11 mouse cellular contexts compared by ENCODE assay signal in the genomic region with DNA sequence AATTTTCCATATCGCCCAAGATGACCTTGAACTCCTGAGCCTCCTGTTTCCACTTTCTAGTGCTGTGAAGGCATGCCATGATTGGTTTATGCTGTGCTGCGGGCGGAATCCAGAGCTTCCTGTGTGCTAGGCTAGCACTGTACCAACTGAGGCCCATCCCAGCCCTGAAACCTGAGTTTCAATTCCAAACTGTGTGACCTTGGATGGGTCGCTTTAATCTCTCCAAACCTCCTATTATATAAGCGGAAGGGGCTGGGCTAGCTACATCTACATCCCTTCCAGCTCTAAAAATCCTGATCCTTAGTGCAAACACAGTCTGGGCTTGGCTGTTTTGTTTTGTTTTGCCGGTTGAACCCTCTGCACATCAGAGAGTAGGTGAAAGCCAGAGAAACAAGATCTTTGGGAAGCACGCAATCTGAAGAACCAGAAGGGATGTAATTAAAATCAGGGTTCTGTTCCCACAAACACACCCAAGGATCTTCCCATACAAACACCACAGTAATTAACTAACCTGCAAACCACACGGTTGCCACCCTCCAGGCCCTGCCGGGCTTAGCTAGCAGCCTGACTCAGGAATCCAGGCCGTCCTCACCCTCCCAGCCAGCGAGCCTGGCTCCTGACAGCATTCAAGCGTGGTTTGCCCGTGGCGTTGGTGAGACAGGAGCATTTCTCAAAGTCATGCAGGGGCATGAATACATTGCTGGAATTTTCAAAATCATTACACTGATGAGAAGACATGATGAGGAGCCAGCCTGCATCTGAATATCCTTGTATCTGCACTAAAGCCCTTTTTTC.
DNase-seq lines count a peak whose midpoint lies in the region; ATAC-seq and TF ChIP-seq lines count a peak whose summit lies in the region.
"Had no signal": no experiment of that assay in that cellular context is flagged by ENCODE, and none has a peak within 500 bp of the region (broad histone marks: within the 10 kb centered on the region; RNA-seq: fewer than 3 reads in every experiment).

No protein-coding gene starts in this region.

- 57% methylated on average over 14 of the region's 14 CpGs for WGBS in midbrain, embryonic 12.5 days
- WGBS in midbrain, postnatal 0 days = 60% methylated on average over 14 of the region's 14 CpGs
- WGBS in heart, embryonic 16.5 days = 53% methylated on average over 14 of the region's 14 CpGs
- 52% methylated on average over 14 of the region's 14 CpGs for WGBS in midbrain, embryonic 16.5 days
- WGBS in intestine, postnatal 0 days = 75% methylated on average over 14 of the region's 14 CpGs

- DNase-seq in frontal cortex, postnatal 14 days (ENCODE audit: low spot score in 2 of 2) = no peak
- no peak for DNase-seq in midbrain, postnatal 0 days (ENCODE audit: low spot score)
- no peak for DNase-seq in lung, postnatal 25 days (ENCODE audit: low spot score)
- DNase-seq: cerebellum, adult 8-10 months; right cerebral cortex, postnatal 4 days had no signal

- ATAC-seq in frontal cortex, adult (ENCODE audit: low TSS enrichment) = peak; percentile 52; the same call in 1 of the 2 replicates
- ATAC-seq in midbrain, embryonic 12.5 days (ENCODE audit: low FRiP score, low read depth) = no peak
- no peak for ATAC-seq in midbrain, postnatal 0 days (ENCODE audit: low FRiP score)
- ATAC-seq in heart, embryonic 16.5 days (replicated peaks; ENCODE audit: extremely low read depth, insufficient read depth, low FRiP score) = peak; percentile 57; the same call in 1 of the 2 replicates
- ATAC-seq in midbrain, embryonic 16.5 days = no peak
- ATAC-seq in intestine, postnatal 0 days = no peak

- peaks cover 19% of the 10 kb centered on the region for H3K27me3 ChIP-seq in midbrain, embryonic 12.5 days
- H3K27me3 ChIP-seq in midbrain, postnatal 0 days (ENCODE audit: insufficient read depth, low read length) = no peaks in the 10 kb centered on the region
- no peaks in the 10 kb centered on the region for H3K27me3 ChIP-seq in heart, embryonic 16.5 days (ENCODE audit: control insufficient read depth, insufficient read depth, low read length)
- no peaks in the 10 kb centered on the region for H3K27me3 ChIP-seq in midbrain, embryonic 16.5 days (ENCODE audit: control insufficient read depth, insufficient read depth, low read depth, low read length)
- H3K27me3 ChIP-seq in intestine, postnatal 0 days (replicated peaks; ENCODE audit: control insufficient read depth, insufficient read depth, low read length) = no peaks in the 10 kb centered on the region

- H3K9me3 ChIP-seq in midbrain, embryonic 12.5 days = no peaks in the 10 kb centered on the region
- no peaks in the 10 kb centered on the region for H3K9me3 ChIP-seq in midbrain, postnatal 0 days (ENCODE audit: low read length)
- H3K9me3 ChIP-seq in heart, embryonic 16.5 days (replicated peaks; ENCODE audit: control insufficient read depth, low read length) = no peaks in the 10 kb centered on the region
- no peaks in the 10 kb centered on the region for H3K9me3 ChIP-seq in midbrain, embryonic 16.5 days (replicated peaks; ENCODE audit: control insufficient read depth, low read length, poor library complexity, severe bottlenecking)
- H3K9me3 ChIP-seq in intestine, postnatal 0 days (ENCODE audit: control insufficient read depth) = no peaks in the 10 kb centered on the region

- peaks cover 12% of the 10 kb centered on the region for H3K4me1 ChIP-seq in midbrain, embryonic 12.5 days
- H3K4me1 ChIP-seq in midbrain, postnatal 0 days (ENCODE audit: insufficient read depth, low read length) = peaks cover 5% of the 10 kb centered on the region; the same call in 1 of the 2 replicates
- H3K4me1 ChIP-seq in heart, embryonic 16.5 days (ENCODE audit: control insufficient read depth, insufficient read depth, low read length) = peaks cover 13% of the 10 kb centered on the region
- peaks cover 22% of the 10 kb centered on the region for H3K4me1 ChIP-seq in midbrain, embryonic 16.5 days (ENCODE audit: control insufficient read depth, insufficient read depth, low read length)
- no peaks in the 10 kb centered on the region for H3K4me1 ChIP-seq in intestine, postnatal 0 days (replicated peaks; ENCODE audit: control insufficient read depth, insufficient read depth, low read length)

- no peaks in the 10 kb centered on the region for H3K36me3 ChIP-seq in midbrain, embryonic 12.5 days
- H3K36me3 ChIP-seq in midbrain, postnatal 0 days (ENCODE audit: insufficient read depth, low read length) = no peaks in the 10 kb centered on the region
- H3K36me3 ChIP-seq in heart, embryonic 16.5 days (ENCODE audit: control insufficient read depth, insufficient read depth) = no peaks in the 10 kb centered on the region
- no peaks in the 10 kb centered on the region for H3K36me3 ChIP-seq in midbrain, embryonic 16.5 days (ENCODE audit: control insufficient read depth, insufficient read depth, low read length)
- no peaks in the 10 kb centered on the region for H3K36me3 ChIP-seq in intestine, postnatal 0 days (ENCODE audit: control insufficient read depth, insufficient read depth)

- no peak overlapping the region for H3K4me2 ChIP-seq in midbrain, embryonic 12.5 days (replicated peaks)
- no peak overlapping the region for H3K4me2 ChIP-seq in midbrain, postnatal 0 days (ENCODE audit: low read depth, low read length, poor library complexity, severe bottlenecking)
- H3K4me2 ChIP-seq in heart, embryonic 16.5 days (ENCODE audit: low read depth, low read length) = no peak overlapping the region
- H3K4me2 ChIP-seq in midbrain, embryonic 16.5 days (ENCODE audit: low read length) = no peak overlapping the region
- H3K4me2 ChIP-seq in intestine, postnatal 0 days (replicated peaks; ENCODE audit: low read depth) = no peak overlapping the region

- no peak overlapping the region for H3K9ac ChIP-seq in midbrain, embryonic 12.5 days (replicated peaks)
- H3K9ac ChIP-seq in midbrain, postnatal 0 days (replicated peaks; ENCODE audit: low read length, poor library complexity, severe bottlenecking) = no peak overlapping the region
- no peak overlapping the region for H3K9ac ChIP-seq in heart, embryonic 16.5 days (ENCODE audit: low read length)
- H3K9ac ChIP-seq in midbrain, embryonic 16.5 days (ENCODE audit: low read depth, low read length) = no peak overlapping the region
- no peak overlapping the region for H3K9ac ChIP-seq in intestine, postnatal 0 days (ENCODE audit: low read depth, low read length)
- H3K9ac ChIP-seq: liver, embryonic 14.5 days had no signal

- TF ChIP-seq CTCF in midbrain, postnatal 0 days (IDR thresholded peaks at IDR 0.05) = no peak
- no peak for TF ChIP-seq CTCF in intestine, postnatal 0 days (IDR thresholded peaks at IDR 0.05; ENCODE audit: low read depth)

- peak overlapping the region; percentile 63 for H3K27ac ChIP-seq in midbrain, embryonic 12.5 days (replicated peaks)
- no peak overlapping the region for H3K27ac ChIP-seq in midbrain, postnatal 0 days (ENCODE audit: low read depth, low read length)
- H3K27ac ChIP-seq in heart, embryonic 16.5 days (ENCODE audit: low read length) = peak overlapping the region; percentile 47
- peak overlapping the region; percentile 56; the same call in 1 of the 2 replicates for H3K27ac ChIP-seq in midbrain, embryonic 16.5 days (ENCODE audit: low read length)
- no peak overlapping the region for H3K27ac ChIP-seq in intestine, postnatal 0 days (ENCODE audit: low read depth, low read length)
- H3K27ac ChIP-seq: liver, embryonic 14.5 days had no signal

- H3K4me3 ChIP-seq in midbrain, embryonic 12.5 days = no peak overlapping the region
- H3K4me3 ChIP-seq in midbrain, postnatal 0 days (ENCODE audit: low read depth, low read length) = no peak overlapping the region
- no peak overlapping the region for H3K4me3 ChIP-seq in heart, embryonic 16.5 days (ENCODE audit: low read length)
- no peak overlapping the region for H3K4me3 ChIP-seq in midbrain, embryonic 16.5 days (ENCODE audit: low read depth, low read length)
- no peak overlapping the region for H3K4me3 ChIP-seq in intestine, postnatal 0 days (ENCODE audit: low read depth, low read length)

Comparison
In these comparisons a context has a peak if more than half of its experiments do, and no peak if none do; other contexts are left out.
1. H3K27ac ChIP-seq: peak in midbrain, embryonic 12.5 days (single experiment), heart, embryonic 16.5 days (single experiment) and midbrain, embryonic 16.5 days (single experiment); none in midbrain, postnatal 0 days (single experiment) and intestine, postnatal 0 days (single experiment).
2. ATAC-seq: peak in frontal cortex, adult (single experiment) and heart, embryonic 16.5 days (single experiment); none in midbrain, embryonic 12.5 days (single experiment), midbrain, postnatal 0 days (single experiment), midbrain, embryonic 16.5 days (single experiment) and intestine, postnatal 0 days (single experiment).